Mouse (Mus musculus): ENCODE data around the gene Hook1. TPM values are rescaled to one million over a fixed set of nuclear protein-coding genes. Genes with fewer than 3 reads are reported as not detected.

Hook1 gene
- total and polyA plus RNA-seq, 3 experiments = 3.2 to 11.1 (median 8.9) TPM

GRCm38 (mm10) chr4:96062045-96062444, 95.0 kb downstream of the Hook1 start:
- Histone ChIP-seq H3K4me1 (ENCODE audit: control insufficient read depth, insufficient read depth, low read length) (no peaks in the 10 kb centered on the region), H3K27ac (no peak overlapping the region), H3K79me2 (replicated peaks; ENCODE audit: control insufficient read depth, insufficient read depth, low read length) (no peaks in the 10 kb centered on the region), H3K27me3 (ENCODE audit: control insufficient read depth, insufficient read depth, low read length) (no peaks in the 10 kb centered on the region), H3K36me3 (ENCODE audit: control insufficient read depth, insufficient read depth, low read length) (no peaks in the 10 kb centered on the region), H3K9ac (ENCODE audit: low read depth, low read length) (no peak overlapping the region), H3K4me3 (no peak overlapping the region)
- intact Hi-C loops (cut with DNase I) = no loop called here
- DNase-seq = no peak
- 76% methylated on average over 2 of the region's 2 CpGs for WGBS
- TF ChIP-seq EP300 (IDR thresholded peaks at IDR 0.05; ENCODE audit: insufficient read depth, low read depth, low read length) = no peak
- TF ChIP-seq CTCF (IDR thresholded peaks at IDR 0.05) = no peak
- TF ChIP-seq POLR2A (IDR thresholded peaks at IDR 0.05; ENCODE audit: insufficient read depth, low read depth, low read length) = no peak

Other genes with a start within 250 kb of the Hook1 start
- gene Cyp2j13, start 110.3 kb downstream of the Hook1 start, total RNA-seq (2021) = not detected
- not detected in 2 replicates for gene Cyp2j13, start 110.3 kb downstream of the Hook1 start, polyA plus RNA-seq (2012; rRNA removed)
- not detected for gene Cyp2j12, start 173.9 kb downstream of the Hook1 start, total RNA-seq (2021)
- gene Cyp2j12, start 173.9 kb downstream of the Hook1 start, polyA plus RNA-seq (2012; rRNA removed) = not detected in 2 replicates

Data from heart, adult 2 months (tissue).